Mouse (Mus musculus) thymus, adult 2 months (tissue): ENCODE results near the gene Stx4a.

Experiments
- CTCF ChIP-seq: fragments of 200-500 bp; IDR thresholded peaks from 2 replicates; pipeline ENCODE4 v1.5.1; 2012; ENCODE audit warnings: mild to moderate bottlenecking, control low read depth, low read length, moderate library complexity, borderline replicate concordance; ENCODE audit not compliant: control insufficient read depth, poor library complexity, insufficient read depth; ENCODE audit errors: extremely low read depth
- POLR2A ChIP-seq: fragments of 200-500 bp; IDR thresholded peaks from 2 replicates; pipeline ENCODE4 v1.6.1; 2012; ENCODE audit warnings: mild to moderate bottlenecking, low read length, control low read depth, moderate library complexity; ENCODE audit not compliant: control insufficient read depth, poor library complexity, insufficient read depth; ENCODE audit errors: extremely low read depth

- no peak for TF ChIP-seq CTCF
- no peak for TF ChIP-seq POLR2A
Observed at GRCm38 (mm10) chr7:127897542-127897941, 73.4 kb downstream of the Stx4a start.
